Mouse (Mus musculus): ENCODE measurements around the gene Selenom. TPM values are rescaled to one million over a fixed set of nuclear protein-coding genes. Genes with fewer than 3 reads are reported as not detected.

Selenom gene
- polyA plus RNA-seq, 1 experiment from 2014 or later: 35.0 TPM

DNA sequence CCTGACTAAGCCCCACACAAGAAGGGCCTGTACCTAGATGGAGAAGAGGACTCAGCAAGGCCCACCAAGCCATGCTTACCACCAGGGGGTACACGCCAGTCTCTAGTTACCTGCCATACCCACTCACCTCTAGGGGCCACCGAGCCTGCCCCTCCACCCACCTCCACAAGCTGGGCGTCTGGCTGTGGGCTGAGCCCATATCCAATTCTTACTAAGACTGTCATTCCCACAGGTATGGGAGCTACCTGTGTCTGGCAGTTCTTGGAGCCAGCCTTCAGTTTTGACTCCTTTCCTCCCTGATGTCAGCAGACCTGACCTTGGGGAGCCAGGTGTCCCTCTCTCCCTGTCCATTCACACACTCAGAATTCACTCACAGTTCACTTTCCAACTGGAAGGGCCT, 23.2 kb downstream of the Selenom start:
- H3K36me3 ChIP-seq: peaks cover 25% of the 10 kb centered on the region
- peak overlapping the region; percentile 70 for H3K4me3 ChIP-seq
- no peak for DNase-seq (ENCODE audit: low spot score)
- 85% methylated on average over 3 of the region's 3 CpGs for WGBS
- peaks cover 37% of the 10 kb centered on the region for H3K4me1 ChIP-seq
- no peaks in the 10 kb centered on the region for H3K27me3 ChIP-seq (ENCODE audit: low read depth, poor library complexity, severe bottlenecking)
- H3K27ac ChIP-seq: no peak overlapping the region
- H3K9me3 ChIP-seq (replicated peaks): no peaks in the 10 kb centered on the region

DNA sequence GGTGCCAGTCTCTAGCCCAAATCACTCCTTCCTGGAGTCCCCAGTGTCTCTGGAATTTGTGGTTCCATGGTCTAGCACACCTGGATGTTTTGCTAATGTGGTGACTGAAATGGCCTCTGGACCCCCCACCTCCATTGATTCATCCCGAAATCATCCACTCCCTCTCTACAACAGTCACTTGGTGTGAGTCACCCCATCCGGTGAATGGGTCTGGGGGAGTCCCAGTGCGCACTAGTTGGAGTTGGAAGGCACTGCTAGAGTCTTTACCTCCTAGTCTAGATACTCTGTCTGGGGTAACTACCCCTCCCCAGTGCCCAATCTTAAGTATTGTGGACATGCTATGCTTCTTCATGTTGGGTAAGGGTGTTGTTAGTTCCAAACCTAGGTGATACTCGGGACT, 23.9 kb downstream of the Selenom start:
- H3K27me3 ChIP-seq (ENCODE audit: low read depth, poor library complexity, severe bottlenecking): no peaks in the 10 kb centered on the region
- H3K36me3 ChIP-seq: peaks cover 18% of the 10 kb centered on the region
- peaks cover 37% of the 10 kb centered on the region for H3K4me1 ChIP-seq
- peak overlapping the region; percentile 89 for H3K27ac ChIP-seq
- no peak for DNase-seq (ENCODE audit: low spot score)
- WGBS: 75% methylated on average over 4 of the region's 4 CpGs
- H3K4me3 ChIP-seq: peak overlapping the region; percentile 70
- H3K9me3 ChIP-seq (replicated peaks): no peaks in the 10 kb centered on the region

DNA sequence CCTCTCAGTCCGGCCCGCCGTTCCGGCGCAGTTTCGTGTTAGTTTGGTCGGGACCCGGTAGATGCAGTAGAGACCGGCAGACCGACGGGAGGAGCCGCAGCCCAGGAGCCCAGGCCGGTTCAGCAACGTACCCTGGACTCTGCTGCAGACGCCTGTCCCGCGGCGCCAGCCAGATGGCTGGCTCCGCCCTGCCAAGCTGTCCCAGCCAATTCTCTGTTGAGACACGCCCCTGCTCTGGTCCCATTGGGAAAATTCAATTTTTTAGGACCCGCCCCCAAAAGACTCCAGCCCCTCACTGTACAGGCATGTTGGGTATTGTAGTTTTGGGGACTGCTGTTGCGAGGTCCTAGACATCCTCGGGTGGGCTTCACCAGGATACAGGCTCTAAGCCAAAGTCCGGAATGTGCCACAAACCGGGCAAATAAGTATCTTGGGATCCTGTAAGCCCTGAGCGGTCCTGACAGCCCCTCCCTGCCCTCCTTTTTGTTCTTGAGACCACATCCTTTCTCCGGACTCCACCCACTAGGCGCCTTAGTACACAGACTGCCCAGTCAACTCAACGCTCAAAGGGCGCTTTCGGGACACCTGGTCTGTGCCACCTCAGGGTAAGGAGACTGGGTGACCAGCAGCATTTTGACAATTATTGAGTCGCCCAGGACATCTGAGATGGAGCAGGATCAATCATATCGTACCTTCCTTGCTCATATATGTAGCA, 24.8 kb downstream of the Selenom start:
- 5% methylated on average over 33 of the region's 33 CpGs for WGBS
- Histone ChIP-seq H3K27me3 (ENCODE audit: low read depth, poor library complexity, severe bottlenecking) (no peaks in the 10 kb centered on the region), H3K27ac (peak overlapping the region; percentile 89), H3K4me1 (peaks cover 37% of the 10 kb centered on the region), H3K9me3 (replicated peaks) (no peaks in the 10 kb centered on the region), H3K36me3 (peaks cover 9% of the 10 kb centered on the region; the same call in 1 of the 2 replicates), H3K4me3 (peak overlapping the region; percentile 70)
- peak; percentile 89 for DNase-seq (ENCODE audit: low spot score)

DNA sequence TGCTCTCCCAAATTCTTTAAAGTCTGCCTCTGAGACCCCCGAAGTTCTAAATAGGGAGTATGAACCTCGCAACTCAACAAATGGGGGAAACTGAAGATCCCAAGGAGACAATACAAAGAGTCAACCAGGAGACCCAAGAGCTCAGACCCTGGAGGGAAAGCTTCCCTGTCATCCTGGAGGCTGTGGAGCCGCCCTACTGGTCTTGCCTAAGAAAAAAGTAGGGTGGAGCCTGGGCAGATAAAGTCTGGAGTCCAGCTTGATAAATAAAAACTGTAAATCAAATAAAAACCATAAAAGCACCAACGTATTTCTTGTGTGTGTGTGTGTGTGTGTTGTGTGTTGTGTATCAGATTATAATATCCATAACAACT, 25.3 kb downstream of the Selenom start:
- H3K4me1 ChIP-seq: peaks cover 36% of the 10 kb centered on the region
- H3K27ac ChIP-seq: peak overlapping the region; percentile 89
- peaks cover 7% of the 10 kb centered on the region; the same call in 1 of the 2 replicates for H3K36me3 ChIP-seq
- no peaks in the 10 kb centered on the region for H3K27me3 ChIP-seq (ENCODE audit: low read depth, poor library complexity, severe bottlenecking)
- H3K9me3 ChIP-seq (replicated peaks): no peaks in the 10 kb centered on the region
- H3K4me3 ChIP-seq: peak overlapping the region; percentile 70
- WGBS: 80% methylated on average over 4 of the region's 4 CpGs
- no peak for DNase-seq (ENCODE audit: low spot score)

DNA sequence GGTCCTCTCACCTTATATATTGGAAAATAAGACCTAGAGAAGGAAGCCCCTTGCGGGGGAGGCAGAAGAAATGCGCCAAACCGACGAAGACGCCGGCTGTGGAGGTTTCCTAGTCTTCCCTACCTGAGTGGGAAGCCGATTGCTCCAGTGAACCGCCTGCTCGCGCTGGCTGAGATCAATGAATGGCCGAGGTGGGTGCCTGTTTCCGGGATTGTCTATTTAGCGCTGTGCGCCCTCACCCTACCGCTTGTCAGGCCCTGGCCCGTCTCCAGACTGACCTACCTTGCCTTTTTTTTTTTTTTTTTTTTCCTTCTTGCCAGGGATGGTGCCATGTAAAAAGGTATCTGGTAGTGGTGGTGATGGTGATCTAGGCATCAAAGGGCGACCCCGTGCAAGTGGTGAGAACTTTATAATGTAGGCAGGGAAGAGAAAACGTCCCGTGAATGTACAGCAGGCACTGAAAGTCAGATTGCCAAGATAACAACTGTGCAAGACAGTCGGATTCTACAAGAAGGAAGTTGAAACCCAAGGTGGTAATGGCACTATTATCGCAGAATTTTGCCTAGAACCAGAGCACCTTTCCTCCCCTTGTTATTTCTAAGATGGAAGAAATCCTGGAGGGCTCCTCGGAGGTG, 26.1 kb downstream of the Selenom start, which contains the start of gene Smtn:
Gene Smtn (minus strand): TSS at position 162 of the 635 bp plus-strand sequence.
- Histone ChIP-seq H3K36me3 (peaks cover 7% of the 10 kb centered on the region; the same call in 1 of the 2 replicates), H3K9me3 (replicated peaks) (no peaks in the 10 kb centered on the region), H3K4me3 (peak within 1 kb of the TSS; percentile 70), H3K27me3 (ENCODE audit: low read depth, poor library complexity, severe bottlenecking) (no peaks in the 10 kb centered on the region), H3K4me1 (peaks cover 28% of the 10 kb centered on the region), H3K27ac (peak within 1 kb of the TSS; percentile 89)
- 93% methylated on average over 23 of the region's 23 CpGs for WGBS
- no peak for DNase-seq (ENCODE audit: low spot score)

DNA sequence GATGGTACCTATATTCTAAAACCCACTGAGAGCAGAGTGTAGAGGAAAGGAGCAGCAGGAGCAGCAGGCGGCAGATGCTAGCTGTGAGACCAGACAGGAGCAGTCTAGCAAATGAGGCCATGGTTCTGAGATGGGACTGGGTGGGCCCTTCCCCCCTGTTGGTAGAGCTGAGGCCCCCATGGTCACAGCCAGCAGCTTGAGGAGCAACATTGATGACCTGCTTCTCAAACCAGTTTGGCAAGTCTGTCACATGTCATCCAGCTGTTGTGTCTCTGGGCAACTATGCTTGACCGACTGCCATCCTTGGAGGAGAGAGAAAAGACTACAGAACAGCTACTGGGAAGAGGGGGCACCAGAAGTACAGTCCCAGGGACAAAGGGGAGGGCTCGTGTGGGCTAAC, 27.4 kb downstream of the Selenom start:
- H3K27me3 ChIP-seq (ENCODE audit: low read depth, poor library complexity, severe bottlenecking): no peaks in the 10 kb centered on the region
- H3K4me3 ChIP-seq: no peak overlapping the region
- 69% methylated on average over 3 of the region's 3 CpGs for WGBS
- H3K4me1 ChIP-seq: peaks cover 20% of the 10 kb centered on the region
- 0 out of 2 replicates have a peak overlapping the region, but pooled peaks have one; percentile 25 for H3K27ac ChIP-seq
- DNase-seq (ENCODE audit: low spot score): no peak
- no peaks in the 10 kb centered on the region for H3K9me3 ChIP-seq (replicated peaks)
- H3K36me3 ChIP-seq: peaks cover 4% of the 10 kb centered on the region; the same call in 1 of the 2 replicates

DNA sequence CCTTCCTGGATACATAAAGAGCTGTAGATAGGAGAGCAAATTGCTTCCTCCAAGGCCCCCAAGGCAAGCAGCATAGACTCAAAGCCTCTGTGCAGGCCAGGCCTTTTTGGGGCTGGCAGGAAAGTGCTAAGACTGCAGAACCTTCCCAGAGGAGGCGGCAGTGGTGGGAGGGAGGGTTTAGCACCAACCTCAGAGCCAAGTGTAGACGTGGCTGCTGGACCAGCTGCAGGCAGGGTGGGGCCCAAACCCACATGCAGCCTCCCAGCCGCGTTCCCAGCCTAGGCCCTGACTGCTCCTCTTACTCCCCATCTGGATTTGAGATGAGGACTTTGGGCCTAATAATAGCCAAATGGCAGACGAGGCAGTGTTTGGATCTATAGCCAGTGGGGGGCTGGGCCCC, 28.5 kb downstream of the Selenom start:
- WGBS: 37% methylated on average over 5 of the region's 5 CpGs

DNA sequence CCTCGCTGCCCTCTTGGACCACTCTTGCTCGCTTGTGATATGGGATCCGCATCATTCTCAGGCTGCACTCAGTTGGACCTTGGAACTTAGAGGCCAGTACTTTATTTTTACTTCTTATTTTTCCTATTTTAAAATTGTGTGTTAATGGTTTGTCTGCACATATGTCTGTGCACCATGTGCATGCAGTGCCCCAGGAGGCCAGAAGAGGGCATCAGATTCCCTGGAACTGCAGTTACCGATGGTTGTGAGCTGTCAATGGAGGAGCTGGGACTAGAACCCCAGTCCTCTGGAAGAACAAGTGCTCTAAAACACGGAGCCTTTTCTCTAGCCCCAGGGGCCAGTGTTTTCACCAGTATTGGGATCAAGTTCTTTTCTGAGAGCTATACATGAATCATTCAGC, 29.9 kb downstream of the Selenom start:
- no peaks in the 10 kb centered on the region for H3K36me3 ChIP-seq
- H3K4me1 ChIP-seq: peaks cover 5% of the 10 kb centered on the region
- WGBS: 95% methylated on average over 5 of the region's 5 CpGs
- DNase-seq (ENCODE audit: low spot score): no peak
- H3K27ac ChIP-seq: no peak overlapping the region
- H3K9me3 ChIP-seq (replicated peaks): no peaks in the 10 kb centered on the region
- no peaks in the 10 kb centered on the region for H3K27me3 ChIP-seq (ENCODE audit: low read depth, poor library complexity, severe bottlenecking)
- H3K4me3 ChIP-seq: no peak overlapping the region

More for the DNA sequence above, 28.5 kb downstream of the Selenom start:
- Histone ChIP-seq H3K4me1 (peaks cover 13% of the 10 kb centered on the region), H3K36me3 (no peaks in the 10 kb centered on the region), H3K4me3 (no peak overlapping the region), H3K9me3 (replicated peaks) (no peaks in the 10 kb centered on the region), H3K27me3 (ENCODE audit: low read depth, poor library complexity, severe bottlenecking) (no peaks in the 10 kb centered on the region), H3K27ac (no peak overlapping the region)
- no peak for DNase-seq (ENCODE audit: low spot score)

DNA sequence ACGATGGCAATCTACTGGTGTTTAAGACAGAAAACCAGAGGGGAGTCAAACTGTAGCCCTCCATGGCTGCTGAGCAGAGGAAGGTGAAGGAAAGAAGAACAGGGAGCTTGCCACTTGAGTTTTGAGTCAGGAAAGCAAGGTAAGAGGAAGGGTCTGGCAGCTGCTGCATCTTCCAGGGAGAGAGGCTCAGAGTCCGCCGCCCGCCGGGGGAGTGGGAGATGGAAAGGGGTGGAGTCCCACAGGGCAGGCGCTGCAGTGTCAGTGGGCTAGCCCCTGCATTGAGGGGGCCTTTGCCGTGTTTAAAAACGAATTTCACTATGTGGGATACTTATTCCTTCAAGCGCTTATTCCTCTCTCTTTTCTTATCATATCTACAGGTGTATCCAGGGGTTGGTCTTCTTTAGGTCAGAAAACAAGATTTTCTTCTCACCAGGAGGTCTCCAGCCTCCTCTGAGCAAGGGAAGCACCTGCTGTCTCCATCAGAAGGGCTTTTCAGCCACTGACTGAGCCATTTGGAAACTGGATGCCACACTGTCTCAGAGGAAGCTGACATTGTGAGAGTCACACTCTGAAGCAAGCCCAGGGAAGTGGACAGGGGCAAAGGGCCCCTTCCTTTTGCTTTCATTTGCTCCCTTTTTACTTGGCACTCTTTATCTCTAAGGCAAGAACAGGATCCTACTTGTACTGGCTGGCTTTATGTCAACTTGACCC, 31.2 kb downstream of the Selenom start:
- 20% methylated on average over 9 of the region's 9 CpGs for WGBS
- Histone ChIP-seq H3K4me3 (no peak overlapping the region), H3K27ac (no peak overlapping the region), H3K27me3 (ENCODE audit: low read depth, poor library complexity, severe bottlenecking) (no peaks in the 10 kb centered on the region), H3K9me3 (replicated peaks) (no peaks in the 10 kb centered on the region), H3K4me1 (peaks cover 5% of the 10 kb centered on the region), H3K36me3 (no peaks in the 10 kb centered on the region)
- no peak for DNase-seq (ENCODE audit: low spot score)

DNA sequence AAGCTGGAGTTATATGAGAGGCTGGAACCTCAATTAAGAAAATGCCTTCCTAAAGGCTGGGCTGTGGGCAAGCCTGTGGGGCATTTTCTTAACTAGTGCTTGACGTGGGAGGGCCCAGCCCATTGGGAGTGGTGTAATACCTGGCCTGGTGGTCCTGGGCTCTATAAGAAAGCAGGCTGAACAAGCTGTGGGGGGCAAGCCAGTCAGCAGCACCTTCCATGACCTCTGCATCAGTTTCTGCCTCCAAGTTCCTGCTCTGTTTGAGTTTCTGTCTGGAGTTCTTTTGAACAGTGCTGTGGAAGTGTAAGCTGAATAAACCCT, 31.7 kb downstream of the Selenom start:
- 20% methylated on average over 1 of the region's 1 CpGs for WGBS
- peaks cover 5% of the 10 kb centered on the region for H3K4me1 ChIP-seq
- no peaks in the 10 kb centered on the region for H3K9me3 ChIP-seq (replicated peaks)
- DNase-seq (ENCODE audit: low spot score): no peak
- no peak overlapping the region for H3K27ac ChIP-seq
- H3K27me3 ChIP-seq (ENCODE audit: low read depth, poor library complexity, severe bottlenecking): no peaks in the 10 kb centered on the region
- H3K36me3 ChIP-seq: no peaks in the 10 kb centered on the region
- no peak overlapping the region for H3K4me3 ChIP-seq

DNA sequence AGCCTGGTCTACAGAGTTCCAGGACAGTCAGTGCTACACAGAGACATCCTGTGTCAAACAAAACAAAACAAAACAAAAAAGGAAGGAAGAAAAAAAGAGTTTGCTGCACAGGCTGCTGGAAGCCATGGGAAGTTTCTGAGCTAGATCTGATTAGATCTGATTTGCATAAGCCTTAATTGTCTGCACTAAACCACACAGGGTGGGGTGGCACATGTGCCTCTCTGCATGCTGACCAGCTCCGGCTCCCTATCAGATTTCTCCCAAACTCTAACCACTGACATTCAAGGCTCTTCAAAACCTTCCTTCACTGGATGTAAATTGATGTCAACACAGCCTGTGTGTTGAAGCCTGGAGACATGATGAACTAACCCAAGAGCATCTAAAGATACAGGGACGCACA, 32.6 kb downstream of the Selenom start:
- Histone ChIP-seq H3K36me3 (no peaks in the 10 kb centered on the region), H3K27ac (no peak overlapping the region)
- 89% methylated on average over 2 of the region's 2 CpGs for WGBS

DNA sequence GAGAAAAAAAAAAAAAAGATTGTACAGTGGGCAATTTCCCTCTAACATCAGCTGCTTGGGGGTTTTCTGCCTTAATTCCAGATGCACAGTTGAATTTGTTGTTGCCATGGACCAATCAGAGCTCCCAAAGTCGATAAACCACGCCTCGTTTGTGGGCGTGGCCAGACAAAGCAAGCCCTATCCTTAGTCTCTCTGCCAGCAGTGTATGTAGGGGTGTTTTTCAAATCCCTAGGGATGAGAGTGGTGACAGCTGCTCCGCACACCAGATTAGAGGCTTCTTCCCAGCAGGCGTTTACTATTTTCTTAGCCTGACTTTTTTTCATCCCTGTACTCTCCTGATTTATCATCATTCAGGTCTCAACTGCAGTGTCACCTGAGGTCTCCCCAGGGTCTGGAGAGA, 33.5 kb downstream of the Selenom start:
- DNase-seq (ENCODE audit: low spot score): no peak
- Histone ChIP-seq H3K4me3 (no peak overlapping the region), H3K27me3 (ENCODE audit: low read depth, poor library complexity, severe bottlenecking) (no peaks in the 10 kb centered on the region), H3K27ac (no peak overlapping the region), H3K36me3 (no peaks in the 10 kb centered on the region), H3K9me3 (replicated peaks) (no peaks in the 10 kb centered on the region), H3K4me1 (peaks cover 5% of the 10 kb centered on the region)
- 51% methylated on average over 6 of the region's 6 CpGs for WGBS

More for the DNA sequence above, 32.6 kb downstream of the Selenom start:
- no peak overlapping the region for H3K4me3 ChIP-seq
- H3K27me3 ChIP-seq (ENCODE audit: low read depth, poor library complexity, severe bottlenecking): no peaks in the 10 kb centered on the region
- peaks cover 5% of the 10 kb centered on the region for H3K4me1 ChIP-seq
- DNase-seq (ENCODE audit: low spot score): no peak
- no peaks in the 10 kb centered on the region for H3K9me3 ChIP-seq (replicated peaks)

Data from limb, embryonic 10.5 days (tissue).